Mouse (Mus musculus) embryonic fibroblast, embryonic 13.5 days (primary cell): ENCODE results near the gene Atp1b3.

Source experiments
- CTCF ChIP-seq: IDR thresholded peaks from 2 replicates; pipeline ENCODE4 v1.5.1; 2011; ENCODE audit warnings: mild to moderate bottlenecking, control low read depth, low read length, moderate library complexity, borderline replicate concordance; ENCODE audit not compliant: insufficient read depth
- POLR2A ChIP-seq: IDR thresholded peaks from 2 replicates; pipeline ENCODE4 v1.6.1; 2011; ENCODE audit warnings: low read depth, mild to moderate bottlenecking, control low read depth, low read length, moderate library complexity

- no peak for TF ChIP-seq CTCF
- TF ChIP-seq POLR2A = no peak
These were observed 52.2 kb downstream of the Atp1b3 start for GRCm38 (mm10) chr9:96312074-96312473.
